Mouse (Mus musculus) midbrain, embryonic 10.5 days (tissue): Measurements from ENCODE around the gene Slc43a2. TPM values are rescaled to one million over a fixed set of nuclear protein-coding genes. Genes with fewer than 3 reads are reported as not detected.
"Not testable (repeated sequence)": the region's sequence is repeated elsewhere in the genome, so short reads cannot be mapped to it uniquely, and the experiment has no call there.

ENCODE experiments used
- DNase-seq: peaks from one replicate; pipeline ENCODE4 v3.0.0-alpha.2; 2017; ENCODE audit warnings: low spot score
- H3K27ac ChIP-seq: fragments of 300-500 bp; sonication (generic); replicated peaks from 2 replicates; pipeline ENCODE4 v1.5.1; 2016; ENCODE audit warnings: mild to moderate bottlenecking
- H3K27me3 ChIP-seq: fragments of 300-500 bp; sonication (generic); 2 replicates; pipeline ENCODE4 v1.6.1; 2016; ENCODE audit warnings: low read depth, mild to moderate bottlenecking; ENCODE audit not compliant: poor library complexity, severe bottlenecking
- H3K36me3 ChIP-seq: fragments of 300-500 bp; sonication (generic); 2 replicates; pipeline ENCODE4 v1.6.1; 2016; ENCODE audit warnings: mild to moderate bottlenecking, moderate library complexity
- H3K4me1 ChIP-seq: fragments of 300-500 bp; sonication (generic); 2 replicates; pipeline ENCODE4 v1.6.1; 2016
- H3K4me3 ChIP-seq: fragments of 300-500 bp; sonication (generic); 2 replicates; pipeline ENCODE4 v1.5.1; 2016; ENCODE audit warnings: mild to moderate bottlenecking, moderate library complexity
- H3K9me3 ChIP-seq: fragments of 300-500 bp; sonication (generic); replicated peaks from 2 replicates; pipeline ENCODE4 v1.6.1; 2016; ENCODE audit warnings: mild to moderate bottlenecking
- WGBS: fragments of 180-500 bp; shearing (Covaris S2); methylation state at CpG from one replicate; pipeline ENCODE4 v1.1.7; 2016; 5-methylcytosine and 5-hydroxymethylcytosine counted together
- polyA plus RNA-seq: library from polyadenylated mRNA; unstranded; fragments of >200 nt; fragmentation: Nextera tagmentation; extraction: Ambion mirVana; gene quantifications from 2 replicates; pipeline ENCODE4 v1.2.1, GENCODE M21; 2016

Slc43a2 gene
- polyA plus RNA-seq, 1 experiment from 2014 or later, result 6.5 TPM

DNA sequence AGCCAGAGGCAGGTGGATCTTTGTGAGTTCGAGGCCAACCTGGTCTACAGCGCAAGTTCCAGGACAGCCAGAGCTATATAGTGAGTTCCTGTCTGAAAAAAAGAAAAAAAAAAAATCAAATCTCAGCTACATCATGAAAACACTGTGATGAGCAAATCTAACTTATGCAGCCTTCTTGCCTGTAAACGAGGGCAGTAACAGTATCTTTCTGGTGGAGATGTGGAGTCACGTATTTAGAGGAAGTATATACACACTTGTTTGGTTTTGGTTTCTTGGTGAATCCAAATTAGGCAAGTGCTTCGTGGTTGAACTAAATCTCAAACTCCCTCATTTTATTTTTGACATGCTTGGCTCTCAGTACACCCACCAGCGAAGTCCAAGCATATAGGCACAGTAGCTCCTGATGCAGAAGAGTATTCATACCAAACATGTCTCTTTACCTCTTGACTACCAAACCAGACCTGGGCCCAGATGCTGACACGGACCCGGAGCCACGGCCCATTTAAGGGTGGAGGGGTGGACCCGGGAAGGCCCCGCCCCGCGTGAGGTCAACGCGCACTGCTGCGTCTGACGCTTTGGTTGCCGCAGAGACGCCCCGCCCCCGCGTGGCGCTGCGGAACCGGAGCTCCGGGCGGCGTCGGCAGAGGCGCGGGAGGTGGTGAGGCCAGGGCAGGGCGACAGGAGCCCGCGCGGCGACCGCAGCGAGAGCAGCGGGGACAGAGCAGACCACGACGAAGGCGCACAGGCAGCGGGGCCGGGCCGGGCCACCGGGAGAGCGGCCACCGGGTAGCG lies 56.2 kb downstream of the Slc43a2 start, which contains the start of gene Pitpna:
TSS of gene Pitpna (plus strand) at position 605 of the 792 bp plus-strand sequence.
- H3K27ac ChIP-seq, result peak within 1 kb of the TSS; percentile 92
- H3K27me3 ChIP-seq, result no peaks in the 10 kb centered on the region
- peaks cover 20% of the 10 kb centered on the region for H3K36me3 ChIP-seq
- peak within 1 kb of the TSS; percentile 69 for H3K4me3 ChIP-seq
- H3K9me3 ChIP-seq, result no peaks in the 10 kb centered on the region
- peaks cover 32% of the 10 kb centered on the region for H3K4me1 ChIP-seq
- DNase-seq, result peak; percentile 91
- WGBS, result 6% methylated on average over 49 of the region's 49 CpGs

DNA sequence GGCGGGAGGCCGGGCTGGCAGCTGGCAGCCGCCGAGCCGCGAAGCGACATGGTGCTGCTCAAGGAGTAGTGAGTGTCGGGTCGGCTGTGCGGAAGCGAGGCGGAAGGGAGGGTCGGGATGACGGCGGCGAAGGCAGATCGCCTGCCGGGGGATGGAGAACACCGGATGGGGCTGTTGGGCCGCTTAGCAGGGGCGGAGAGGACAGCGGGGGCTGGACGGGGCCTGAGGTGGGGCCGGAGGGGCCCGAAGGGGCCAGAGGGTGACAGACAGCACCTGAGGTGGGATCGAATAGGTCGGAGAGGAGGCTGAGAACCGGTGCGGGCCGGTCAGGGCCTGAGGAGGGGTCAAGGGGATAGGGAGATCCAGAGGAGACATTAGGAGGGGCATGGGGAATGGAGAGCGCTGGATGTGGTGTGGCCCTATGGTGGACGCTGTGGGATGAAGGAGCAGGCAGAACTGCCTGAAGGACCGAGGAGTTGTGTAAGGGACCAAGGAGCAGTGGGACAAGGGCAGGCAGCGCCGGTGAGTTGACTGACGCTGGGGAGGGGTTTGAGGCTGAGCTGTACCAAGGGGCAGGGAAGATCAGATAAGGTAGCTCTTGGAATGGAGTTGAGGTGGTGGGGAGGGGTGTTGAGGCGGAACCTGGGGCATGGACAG lies 56.9 kb downstream of the Slc43a2 start:
- Histone ChIP-seq H3K36me3 (peaks cover 27% of the 10 kb centered on the region), H3K9me3 (no peaks in the 10 kb centered on the region), H3K27me3 (no peaks in the 10 kb centered on the region), H3K27ac (peak overlapping the region; percentile 92), H3K4me1 (peaks cover 32% of the 10 kb centered on the region), H3K4me3 (peak overlapping the region; percentile 69)
- WGBS, result 2% methylated on average over 37 of the region's 37 CpGs
- DNase-seq, result no peak

DNA sequence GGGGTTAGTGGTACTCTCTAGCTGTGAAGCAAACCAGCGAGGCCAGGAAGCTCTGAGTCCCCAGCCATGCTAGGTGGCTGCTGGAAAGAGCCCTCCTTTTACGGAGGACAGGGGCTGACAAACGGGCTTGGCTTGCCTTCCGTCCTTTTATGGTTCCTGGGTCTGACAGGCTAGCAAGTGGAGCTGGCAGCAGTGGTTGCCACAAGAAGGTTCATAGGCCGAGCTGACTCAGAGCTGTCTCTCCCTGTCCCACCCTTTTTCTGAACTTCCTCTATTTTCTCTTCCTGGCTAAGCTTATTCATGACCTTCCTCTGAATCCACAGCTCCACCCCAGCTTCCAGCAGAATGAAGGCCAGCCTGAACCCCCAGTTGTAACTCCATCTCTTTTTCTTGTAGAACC lies 61.1 kb downstream of the Slc43a2 start:
- H3K9me3 ChIP-seq, result no peaks in the 10 kb centered on the region
- no peak overlapping the region for H3K27ac ChIP-seq
- DNase-seq, result no peak
- peaks cover 65% of the 10 kb centered on the region for H3K36me3 ChIP-seq
- H3K4me1 ChIP-seq, result peaks cover 38% of the 10 kb centered on the region
- 89% methylated on average over 5 of the region's 5 CpGs for WGBS
- H3K27me3 ChIP-seq, result 0 out of 2 replicates have a peak, but pooled peaks cover 3% of the 10 kb centered on the region
- H3K4me3 ChIP-seq, result no peak overlapping the region

DNA sequence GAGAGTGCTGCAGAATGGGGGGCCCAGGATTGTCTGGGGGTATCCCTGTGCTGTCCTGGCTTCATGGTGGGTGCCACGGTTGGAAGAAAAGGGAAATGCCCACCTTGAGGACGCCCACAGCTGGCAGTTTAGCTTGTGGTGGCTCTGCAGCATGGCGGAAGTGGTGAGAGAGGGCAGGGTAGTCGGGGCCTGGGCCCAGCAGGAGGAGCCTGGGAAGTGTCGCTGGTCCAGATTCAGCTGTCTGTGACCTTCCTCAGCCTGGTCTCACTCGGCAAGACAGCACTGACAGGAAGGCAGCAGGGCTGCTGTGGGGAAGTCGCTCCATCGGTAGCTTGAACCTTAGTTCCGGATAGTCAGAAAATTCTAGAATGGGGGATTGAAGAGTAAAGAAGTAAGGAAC lies 62.9 kb downstream of the Slc43a2 start:
- H3K4me1 ChIP-seq, result peaks cover 20% of the 10 kb centered on the region
- no peak for DNase-seq
- no peaks in the 10 kb centered on the region for H3K9me3 ChIP-seq
- H3K27me3 ChIP-seq, result 0 out of 2 replicates have a peak, but pooled peaks cover 3% of the 10 kb centered on the region
- H3K4me3 ChIP-seq, result no peak overlapping the region
- no peak overlapping the region for H3K27ac ChIP-seq
- WGBS, result 88% methylated on average over 9 of the region's 9 CpGs
- peaks cover 84% of the 10 kb centered on the region for H3K36me3 ChIP-seq

DNA sequence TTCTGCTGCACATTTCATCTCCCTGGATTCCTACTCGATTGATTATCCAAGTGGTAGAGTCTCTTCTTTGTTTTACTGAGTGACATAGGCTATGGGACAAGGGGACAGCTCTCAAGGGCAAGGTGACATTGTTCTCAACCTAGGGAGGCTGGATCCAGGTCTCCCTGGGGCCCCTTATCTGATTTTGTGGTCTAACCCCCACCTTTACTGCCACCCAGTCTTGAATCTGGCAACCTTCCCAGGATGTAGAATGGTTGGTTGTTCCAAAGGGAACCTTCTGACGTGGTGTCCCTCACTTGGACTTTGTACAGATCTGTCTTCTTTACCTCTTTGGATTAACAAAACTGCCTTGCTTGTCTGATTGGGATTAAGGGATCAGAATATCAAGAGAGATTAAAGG lies 63.9 kb downstream of the Slc43a2 start:
- Histone ChIP-seq H3K27me3 (0 out of 2 replicates have a peak, but pooled peaks cover 3% of the 10 kb centered on the region), H3K27ac (no peak overlapping the region), H3K4me1 (peaks cover 11% of the 10 kb centered on the region), H3K36me3 (peaks cover 89% of the 10 kb centered on the region), H3K4me3 (no peak overlapping the region), H3K9me3 (no peaks in the 10 kb centered on the region)
- DNase-seq, result no peak
- WGBS, result 61% methylated on average over 2 of the region's 2 CpGs

DNA sequence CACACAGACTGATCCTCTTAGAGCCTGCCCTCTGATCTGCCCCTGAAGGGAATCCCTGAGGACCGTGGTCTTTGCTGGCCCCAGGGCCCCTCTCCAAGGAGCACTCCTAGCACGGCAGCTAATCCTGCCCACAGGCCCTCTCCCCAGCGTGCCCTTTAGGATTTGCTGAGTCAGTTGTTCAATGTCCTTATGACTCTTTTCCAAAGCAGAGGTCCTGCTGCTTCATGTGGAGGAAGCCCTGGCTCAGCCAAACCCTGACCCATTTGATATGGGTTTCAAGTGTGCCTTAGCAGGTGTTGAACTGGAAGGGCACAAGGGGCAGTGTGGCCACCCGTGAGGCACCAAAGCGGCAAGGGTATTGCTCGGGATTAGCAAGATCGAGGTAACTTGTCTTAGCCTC lies 64.3 kb downstream of the Slc43a2 start:
- Histone ChIP-seq H3K36me3 (peaks cover 92% of the 10 kb centered on the region), H3K27me3 (0 out of 2 replicates have a peak, but pooled peaks cover 3% of the 10 kb centered on the region), H3K4me3 (no peak overlapping the region), H3K4me1 (peaks cover 11% of the 10 kb centered on the region), H3K27ac (no peak overlapping the region), H3K9me3 (no peaks in the 10 kb centered on the region)
- DNase-seq, result no peak
- WGBS, result 62% methylated on average over 7 of the region's 7 CpGs

DNA sequence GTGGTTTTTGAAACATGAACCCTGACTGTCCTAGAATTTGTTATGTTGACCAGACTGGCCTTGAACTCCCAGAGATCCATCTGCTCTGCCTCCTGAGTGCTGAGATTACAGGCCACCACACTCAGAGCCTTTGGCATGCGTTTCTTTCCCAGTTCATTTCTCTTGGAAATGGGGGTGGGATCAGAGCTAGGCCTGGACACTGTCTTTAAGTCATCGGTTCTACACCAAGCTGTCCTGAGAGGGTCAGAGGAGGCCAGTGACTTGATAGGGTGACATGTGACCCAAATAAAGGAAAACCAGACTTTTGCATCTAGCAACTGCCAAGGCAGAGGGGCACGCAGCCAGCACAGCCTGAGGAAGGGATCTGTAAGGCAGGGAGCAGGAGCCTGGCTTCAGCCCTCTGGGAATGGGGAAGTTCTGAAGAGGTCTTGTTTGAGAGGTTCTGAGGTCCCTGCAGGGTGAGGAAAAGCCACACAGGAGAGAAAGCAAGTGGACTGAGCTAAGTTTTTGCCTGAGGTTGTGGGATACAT lies 65.3 kb downstream of the Slc43a2 start:
- peaks cover 92% of the 10 kb centered on the region for H3K36me3 ChIP-seq

DNA sequence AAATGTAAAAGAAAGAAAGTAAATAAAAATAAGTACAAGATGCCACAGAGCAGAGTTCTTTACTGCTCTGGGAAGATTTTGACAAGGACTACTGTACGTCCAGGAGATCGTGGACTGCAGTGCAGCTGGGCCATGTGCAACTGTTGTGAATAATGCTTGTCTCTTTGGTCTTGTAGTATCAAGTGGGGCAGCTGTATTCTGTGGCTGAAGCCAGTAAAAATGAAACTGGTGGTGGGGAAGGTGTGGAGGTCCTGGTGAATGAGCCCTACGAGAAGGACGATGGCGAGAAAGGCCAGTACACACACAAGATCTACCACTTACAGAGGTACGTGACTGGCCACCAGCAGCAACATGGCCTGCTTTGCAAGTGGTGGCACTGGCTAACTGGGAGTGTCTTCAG lies 66.5 kb downstream of the Slc43a2 start:
- Histone ChIP-seq H3K27me3 (0 out of 2 replicates have a peak, but pooled peaks cover 3% of the 10 kb centered on the region), H3K4me3 (no peak overlapping the region), H3K27ac (no peak overlapping the region), H3K4me1 (peaks cover 11% of the 10 kb centered on the region), H3K9me3 (no peaks in the 10 kb centered on the region), H3K36me3 (peaks cover 92% of the 10 kb centered on the region)
- WGBS, result 94% methylated on average over 6 of the region's 6 CpGs
- no peak for DNase-seq

More for the DNA sequence above, 65.3 kb downstream of the Slc43a2 start:
- H3K4me1 ChIP-seq, result peaks cover 11% of the 10 kb centered on the region
- no peaks in the 10 kb centered on the region for H3K9me3 ChIP-seq
- DNase-seq, result no peak
- H3K27me3 ChIP-seq, result 0 out of 2 replicates have a peak, but pooled peaks cover 3% of the 10 kb centered on the region
- H3K27ac ChIP-seq, result no peak overlapping the region
- WGBS, result 87% methylated on average over 3 of the region's 3 CpGs
- no peak overlapping the region for H3K4me3 ChIP-seq

DNA sequence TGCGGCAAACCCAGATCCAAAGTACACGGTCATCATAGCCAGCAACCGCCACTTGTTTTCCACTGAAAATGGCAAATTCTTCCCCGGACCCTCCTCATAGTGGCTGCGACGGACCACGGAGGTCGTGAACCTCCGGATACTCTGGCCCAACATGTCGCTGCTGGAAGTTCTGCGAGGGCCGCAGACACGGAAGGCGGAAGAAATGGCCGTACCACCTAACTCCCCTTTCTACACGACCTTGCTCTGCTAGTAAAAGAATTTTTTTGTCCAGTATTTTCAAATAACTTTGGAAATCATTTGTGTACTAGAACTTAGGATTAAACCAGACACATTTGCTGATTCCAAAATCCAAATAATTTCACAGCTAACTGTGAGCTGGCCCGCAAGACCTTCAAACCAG lies 68.3 kb downstream of the Slc43a2 start:
- H3K4me1 ChIP-seq, H3K9me3 ChIP-seq, H3K4me3 ChIP-seq, H3K27me3 ChIP-seq, DNase-seq, H3K27ac ChIP-seq: not testable (repeated sequence)
- H3K36me3 ChIP-seq, result peaks cover 91% of the 10 kb centered on the region
- WGBS, result 95% methylated on average over 17 of the region's 17 CpGs

DNA sequence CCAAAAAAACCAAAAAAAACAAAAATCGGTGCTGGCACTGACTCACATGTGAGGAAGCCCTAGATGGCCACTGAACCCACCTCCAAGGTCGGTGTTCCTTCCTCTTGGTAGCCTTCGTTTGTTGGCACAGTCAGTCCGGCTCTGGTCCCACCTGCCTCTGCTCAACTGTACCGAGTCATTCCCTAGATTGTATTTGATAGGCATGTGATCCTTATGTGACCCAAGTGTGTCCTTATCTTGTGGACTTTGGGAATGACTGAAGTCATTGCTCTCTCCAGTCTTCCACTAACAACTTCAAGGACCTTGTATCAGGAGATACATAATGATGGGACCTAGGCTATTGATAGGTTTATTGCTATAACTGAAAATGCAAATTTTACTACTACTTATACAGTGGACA lies 73.3 kb downstream of the Slc43a2 start:
- Histone ChIP-seq H3K27me3 (no peaks in the 10 kb centered on the region), H3K9me3 (no peaks in the 10 kb centered on the region), H3K36me3 (peaks cover 90% of the 10 kb centered on the region), H3K4me3 (no peak overlapping the region), H3K27ac (no peak overlapping the region), H3K4me1 (no peaks in the 10 kb centered on the region)
- WGBS, result 94% methylated on average over 5 of the region's 5 CpGs
- DNase-seq, result no peak

DNA sequence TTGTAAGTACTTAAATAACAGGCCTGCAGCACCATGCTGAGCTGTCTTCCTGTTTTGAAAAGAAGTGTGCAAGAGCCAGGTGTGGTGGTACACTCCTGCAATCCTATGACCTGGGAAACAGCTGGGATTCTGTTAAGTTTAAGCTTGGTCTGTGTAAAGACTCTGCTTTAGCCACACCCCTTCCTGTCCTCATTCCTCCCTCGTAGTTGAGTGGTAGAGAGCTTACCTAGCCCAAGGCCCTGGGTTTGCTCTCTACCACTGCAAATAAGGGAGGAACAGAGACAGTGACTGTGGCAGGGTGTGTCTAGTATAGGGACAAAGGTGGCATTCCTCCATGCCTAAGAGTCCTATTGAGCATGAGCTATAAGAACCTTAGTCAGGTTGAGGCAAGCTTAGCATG lies 73.8 kb downstream of the Slc43a2 start:
- Histone ChIP-seq H3K36me3 (peaks cover 90% of the 10 kb centered on the region), H3K27ac (no peak overlapping the region), H3K27me3 (no peaks in the 10 kb centered on the region), H3K4me1 (no peaks in the 10 kb centered on the region), H3K9me3 (no peaks in the 10 kb centered on the region), H3K4me3 (no peak overlapping the region)
- 72% methylated on average over 1 of the region's 1 CpGs for WGBS
- no peak for DNase-seq

DNA sequence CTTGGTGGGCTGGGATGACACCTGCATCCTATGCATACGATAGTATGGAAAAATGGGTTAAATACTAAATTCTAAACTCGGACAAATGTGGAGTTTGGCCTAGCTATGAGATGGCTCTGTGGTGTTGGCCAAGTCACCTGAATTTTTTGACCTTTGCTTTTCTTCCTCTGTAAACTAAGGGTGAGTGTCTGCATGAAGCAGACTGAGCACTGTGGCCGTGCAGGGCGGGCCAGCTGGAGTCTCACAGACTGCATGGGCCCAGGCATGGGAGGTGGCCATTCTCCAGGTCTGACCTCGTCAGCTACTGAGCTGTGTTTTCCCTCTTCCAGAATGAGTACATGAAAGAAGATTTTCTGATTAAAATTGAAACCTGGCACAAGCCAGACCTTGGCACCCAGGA lies 77.3 kb downstream of the Slc43a2 start:
- no peak overlapping the region for H3K4me3 ChIP-seq
- H3K9me3 ChIP-seq, result no peaks in the 10 kb centered on the region
- H3K27me3 ChIP-seq, result no peaks in the 10 kb centered on the region
- no peak for DNase-seq
- H3K36me3 ChIP-seq, result peaks cover 88% of the 10 kb centered on the region
- no peak overlapping the region for H3K27ac ChIP-seq
- no peaks in the 10 kb centered on the region for H3K4me1 ChIP-seq
- 91% methylated on average over 5 of the region's 5 CpGs for WGBS

DNA sequence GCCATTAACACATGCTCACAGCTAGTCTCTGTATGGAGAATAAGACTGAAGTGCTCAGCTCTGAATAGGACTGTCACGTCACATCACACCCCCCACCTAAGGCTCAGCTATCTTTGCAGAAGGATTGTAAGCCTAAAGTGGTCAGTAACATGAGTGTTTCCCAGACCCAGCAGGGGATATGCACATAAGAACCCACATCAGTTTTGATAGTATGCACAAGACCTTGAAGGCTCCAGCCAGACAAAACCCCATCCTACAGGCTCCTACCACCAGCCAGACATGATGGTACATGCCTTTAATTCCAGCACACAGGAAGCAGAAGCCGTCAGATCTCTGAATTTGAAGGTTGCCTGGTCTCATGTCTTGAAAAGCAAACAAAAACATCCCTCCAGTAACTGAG lies 78.5 kb downstream of the Slc43a2 start:
- DNase-seq, result no peak
- Histone ChIP-seq H3K27me3 (no peaks in the 10 kb centered on the region), H3K4me1 (no peaks in the 10 kb centered on the region), H3K27ac (no peak overlapping the region), H3K36me3 (peaks cover 90% of the 10 kb centered on the region), H3K4me3 (no peak overlapping the region), H3K9me3 (no peaks in the 10 kb centered on the region)
- 90% methylated on average over 2 of the region's 2 CpGs for WGBS
